Mouse (Mus musculus): ENCODE measurements around the gene Col3a1. TPM values are rescaled to one million over a fixed set of nuclear protein-coding genes. Genes with fewer than 3 reads are reported as not detected.

Gene Col3a1
- polyA plus RNA-seq, 1 experiment from 2014 or later = 310 TPM

- ATAC-seq (ENCODE audit: low FRiP score) = no peak
- no peaks in the 10 kb centered on the region for H3K36me3 ChIP-seq (ENCODE audit: control insufficient read depth, insufficient read depth, low read length)
- no peaks in the 10 kb centered on the region for H3K27me3 ChIP-seq (ENCODE audit: control insufficient read depth, insufficient read depth, low read length)
- no peak for DNase-seq (ENCODE audit: low spot score)
- no peaks in the 10 kb centered on the region for H3K9me3 ChIP-seq (ENCODE audit: control insufficient read depth, low read length)
- H3K9ac ChIP-seq (ENCODE audit: low read depth, low read length) = no peak overlapping the region
- no peak overlapping the region for H3K27ac ChIP-seq (ENCODE audit: low read depth, low read length)
- WGBS = 85% methylated on average over 2 of the region's 2 CpGs
- no peak overlapping the region for H3K4me3 ChIP-seq (ENCODE audit: low read depth, low read length)
- H3K4me2 ChIP-seq (replicated peaks; ENCODE audit: low read depth, low read length) = no peak overlapping the region
- no peaks in the 10 kb centered on the region for H3K4me1 ChIP-seq (replicated peaks; ENCODE audit: control insufficient read depth, insufficient read depth, low read length)
Observed at GRCm38 (mm10) chr1:45359673-45360072, 48.3 kb downstream of the Col3a1 start.

- 94% methylated on average over 2 of the region's 2 CpGs for WGBS
- H3K9ac ChIP-seq (ENCODE audit: low read depth, low read length) = no peak overlapping the region
- DNase-seq (ENCODE audit: low spot score) = no peak
- no peaks in the 10 kb centered on the region for H3K36me3 ChIP-seq (ENCODE audit: control insufficient read depth, insufficient read depth, low read length)
- no peak overlapping the region for H3K4me2 ChIP-seq (replicated peaks; ENCODE audit: low read depth, low read length)
- no peak overlapping the region for H3K4me3 ChIP-seq (ENCODE audit: low read depth, low read length)
- no peaks in the 10 kb centered on the region for H3K27me3 ChIP-seq (ENCODE audit: control insufficient read depth, insufficient read depth, low read length)
- no peak for ATAC-seq (ENCODE audit: low FRiP score)
- H3K4me1 ChIP-seq (replicated peaks; ENCODE audit: control insufficient read depth, insufficient read depth, low read length) = no peaks in the 10 kb centered on the region
- no peak overlapping the region for H3K27ac ChIP-seq (ENCODE audit: low read depth, low read length)
- H3K9me3 ChIP-seq (ENCODE audit: control insufficient read depth, low read length) = no peaks in the 10 kb centered on the region
Observed at GRCm38 (mm10) chr1:45363274-45363673, 51.9 kb downstream of the Col3a1 start.

- ATAC-seq (ENCODE audit: low FRiP score) = no peak
- DNase-seq (ENCODE audit: low spot score) = no peak
- H3K4me2 ChIP-seq (replicated peaks; ENCODE audit: low read depth, low read length) = no peak overlapping the region
- H3K36me3 ChIP-seq (ENCODE audit: control insufficient read depth, insufficient read depth, low read length) = no peaks in the 10 kb centered on the region
- H3K4me1 ChIP-seq (replicated peaks; ENCODE audit: control insufficient read depth, insufficient read depth, low read length) = no peaks in the 10 kb centered on the region
- no peaks in the 10 kb centered on the region for H3K9me3 ChIP-seq (ENCODE audit: control insufficient read depth, low read length)
- H3K4me3 ChIP-seq (ENCODE audit: low read depth, low read length) = no peak overlapping the region
- H3K27me3 ChIP-seq (ENCODE audit: control insufficient read depth, insufficient read depth, low read length) = no peaks in the 10 kb centered on the region
- 61% methylated on average over 1 of the region's 1 CpGs for whole genome bisulfite sequencing
- no peak overlapping the region for H3K27ac ChIP-seq (ENCODE audit: low read depth, low read length)
- no peak overlapping the region for H3K9ac ChIP-seq (ENCODE audit: low read depth, low read length)
Observed at GRCm38 (mm10) chr1:45365427-45365826, 54.1 kb downstream of the Col3a1 start.

GRCm38 (mm10) chr1:45379992-45380690 lies 68.8 kb downstream of the Col3a1 start:
- no peak for DNase-seq (ENCODE audit: low spot score)
- no peak for ATAC-seq (ENCODE audit: low FRiP score)
- H3K4me3 ChIP-seq (ENCODE audit: low read depth, low read length) = no peak overlapping the region
- H3K27ac ChIP-seq (ENCODE audit: low read depth, low read length) = no peak overlapping the region
- no peaks in the 10 kb centered on the region for H3K4me1 ChIP-seq (replicated peaks; ENCODE audit: control insufficient read depth, insufficient read depth, low read length)
- H3K36me3 ChIP-seq (ENCODE audit: control insufficient read depth, insufficient read depth, low read length) = no peaks in the 10 kb centered on the region
- no peaks in the 10 kb centered on the region for H3K27me3 ChIP-seq (ENCODE audit: control insufficient read depth, insufficient read depth, low read length)
- H3K4me2 ChIP-seq (replicated peaks; ENCODE audit: low read depth, low read length) = no peak overlapping the region
- WGBS = 81% methylated on average over 7 of the region's 7 CpGs
- H3K9me3 ChIP-seq (ENCODE audit: control insufficient read depth, low read length) = no peaks in the 10 kb centered on the region
- no peak overlapping the region for H3K9ac ChIP-seq (ENCODE audit: low read depth, low read length)

DNA sequence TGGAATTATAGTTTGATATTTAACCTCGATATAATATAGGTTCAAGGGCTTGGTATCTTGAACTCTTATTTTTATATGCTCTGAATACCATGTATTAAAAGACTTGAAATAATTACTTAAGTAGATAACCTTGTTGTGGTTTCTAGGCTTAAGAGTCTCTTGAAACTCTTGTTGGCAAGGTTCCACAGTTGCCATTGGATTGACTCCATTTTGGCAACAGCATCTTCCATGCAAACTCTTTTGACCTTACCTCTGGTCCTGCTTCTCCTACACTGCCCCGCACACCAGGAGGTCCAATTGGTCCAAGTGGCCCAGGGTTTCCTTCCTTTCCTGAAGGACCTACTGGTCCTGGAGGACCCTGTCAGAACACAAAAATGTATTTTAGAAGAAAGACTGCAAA lies 70.5 kb downstream of the Col3a1 start:
- DNase-seq (ENCODE audit: low spot score) = no peak
- WGBS = 97% methylated on average over 2 of the region's 2 CpGs
- ATAC-seq (ENCODE audit: low FRiP score) = no peak

More for the DNA sequence above, 70.5 kb downstream of the Col3a1 start:
- no peaks in the 10 kb centered on the region for H3K9me3 ChIP-seq (ENCODE audit: control insufficient read depth, low read length)
- no peaks in the 10 kb centered on the region for H3K27me3 ChIP-seq (ENCODE audit: control insufficient read depth, insufficient read depth, low read length)
- H3K27ac ChIP-seq (ENCODE audit: low read depth, low read length) = no peak overlapping the region
- H3K9ac ChIP-seq (ENCODE audit: low read depth, low read length) = no peak overlapping the region
- H3K4me2 ChIP-seq (replicated peaks; ENCODE audit: low read depth, low read length) = no peak overlapping the region
- no peaks in the 10 kb centered on the region for H3K36me3 ChIP-seq (ENCODE audit: control insufficient read depth, insufficient read depth, low read length)
- no peak overlapping the region for H3K4me3 ChIP-seq (ENCODE audit: low read depth, low read length)
- H3K4me1 ChIP-seq (replicated peaks; ENCODE audit: control insufficient read depth, insufficient read depth, low read length) = no peaks in the 10 kb centered on the region

Other genes with a start within 250 kb of the Col3a1 start
- gene Col5a2, start 191.7 kb downstream of the Col3a1 start, polyA plus RNA-seq (2014; fragmentation: Nextera tagmentation; extraction: Ambion mirVana) = 20.8 and 21.8 TPM in 2 replicates

All from hindbrain, embryonic 11.5 days (tissue).